Mouse (Mus musculus) liver, embryonic 16.5 days (tissue): ENCODE measurements around the gene Wnt1. TPM values are rescaled to one million over a fixed set of nuclear protein-coding genes. Genes with fewer than 3 reads are reported as not detected.
A peak's percentile ranks its signal among the peaks of the same experiment; 100 is the strongest.

Source experiments
- ATAC-seq: fragments of 200-750 bp; cut with Nextera tagmentation; 2 replicates; pipeline ENCODE4 v1.8.0; 2017; ENCODE audit warnings: low read depth, mild to moderate bottlenecking, moderate number of reproducible peaks, moderate library complexity
- H3K27ac ChIP-seq: fragments of 300-500 bp; sonication (generic); 2 replicates; pipeline ENCODE4 v1.5.1; 2014; ENCODE audit warnings: mild to moderate bottlenecking, low read length
- H3K27me3 ChIP-seq: fragments of 300-500 bp; sonication (generic); 2 replicates; pipeline ENCODE4 v1.6.1; 2014; ENCODE audit warnings: low read depth, low read length, mixed read lengths; ENCODE audit not compliant: control insufficient read depth, insufficient read depth
- H3K36me3 ChIP-seq: fragments of 300-500 bp; sonication (generic); 2 replicates; pipeline ENCODE4 v1.6.1; 2014; ENCODE audit warnings: mild to moderate bottlenecking; ENCODE audit not compliant: control insufficient read depth, insufficient read depth
- H3K4me1 ChIP-seq: fragments of 300-500 bp; sonication (generic); 2 replicates; pipeline ENCODE4 v1.6.1; 2014; ENCODE audit warnings: low read depth, low read length, mixed read lengths; ENCODE audit not compliant: control insufficient read depth
- H3K4me2 ChIP-seq: fragments of 300-500 bp; sonication (generic); 2 replicates; pipeline ENCODE4 v1.6.1; 2014; ENCODE audit warnings: low read depth, low read length, mixed read lengths
- H3K4me3 ChIP-seq: fragments of 300-500 bp; sonication (generic); 2 replicates; pipeline ENCODE4 v1.5.1; 2014; ENCODE audit warnings: low read depth, mild to moderate bottlenecking, low read length
- H3K9ac ChIP-seq: fragments of 300-500 bp; sonication (generic); 2 replicates; pipeline ENCODE4 v1.6.1; 2014; ENCODE audit warnings: low read depth, low read length
- H3K9me3 ChIP-seq: fragments of 300-500 bp; sonication (generic); replicated peaks from 2 replicates; pipeline ENCODE4 v1.6.1; 2016; ENCODE audit warnings: low read length; ENCODE audit not compliant: control insufficient read depth
- WGBS: fragments of 180-500 bp; shearing (Covaris S2); extraction: QIAGEN DNeasy Blood & Tissue Kit; methylation state at CpG from one replicate; pipeline ENCODE4 v1.1.7; 2014; ENCODE audit not compliant: insufficient replicate concordance; 5-methylcytosine and 5-hydroxymethylcytosine counted together
- polyA plus RNA-seq: library from polyadenylated mRNA; unstranded; fragments of >200 nt; fragmentation: Nextera tagmentation; extraction: Ambion mirVana; gene quantifications from 2 replicates; pipeline ENCODE4 v1.2.1, GENCODE M21; 2015

The Wnt1 gene
- polyA plus RNA-seq, 1 experiment from 2014 or later, result not detected

DNA sequence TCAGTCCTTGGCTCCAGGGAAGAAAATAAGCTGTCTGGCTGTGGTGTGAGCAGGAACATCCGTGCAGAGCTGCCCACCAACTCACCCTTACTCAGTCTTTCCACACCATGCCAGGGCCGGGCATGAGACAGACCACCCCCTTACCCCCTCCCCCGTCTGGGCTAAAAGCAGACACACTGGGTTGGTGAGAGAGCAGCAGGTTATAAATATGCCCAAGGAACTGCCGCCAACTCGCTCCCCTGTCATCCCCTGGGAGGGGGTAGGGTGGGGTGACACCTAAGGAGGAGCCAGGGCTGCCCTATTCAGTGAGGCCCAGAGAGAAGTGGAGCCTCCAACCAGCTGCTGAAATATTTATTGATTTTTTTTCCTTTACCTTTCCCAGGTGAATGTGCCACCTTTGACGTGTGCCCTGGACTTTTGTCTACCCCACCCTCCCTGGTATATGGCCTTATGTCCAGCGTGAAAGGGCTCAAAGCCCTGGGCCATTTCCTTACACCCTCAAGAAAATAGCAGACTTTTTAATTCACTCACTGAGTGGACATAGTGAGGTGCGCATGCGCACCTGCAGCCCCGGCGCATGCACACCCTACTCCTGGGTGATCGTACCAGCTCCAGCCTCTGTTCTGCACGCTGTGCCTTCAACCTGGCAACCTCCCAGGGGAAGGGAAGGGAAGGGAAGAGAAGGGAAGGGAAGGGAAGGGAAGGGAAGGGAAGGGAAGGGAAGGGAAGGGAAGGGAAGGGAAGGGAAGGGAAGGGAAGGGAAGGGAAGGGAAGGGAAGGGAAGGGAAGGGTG lies 7.3 kb downstream of the Wnt1 start:
- H3K4me2 ChIP-seq, result no peak overlapping the region

GRCm38 (mm10) chr15:98797835-98798492 lies 8.3 kb downstream of the Wnt1 start:
- peaks cover 99% of the 10 kb centered on the region for H3K27me3 ChIP-seq
- ATAC-seq, result no peak
- WGBS, result 9% methylated on average over 28 of the region's 28 CpGs

More for the DNA sequence above, 7.3 kb downstream of the Wnt1 start:
- Histone ChIP-seq H3K9ac (no peak overlapping the region), H3K36me3 (no peaks in the 10 kb centered on the region), H3K4me3 (no peak overlapping the region), H3K4me1 (no peaks in the 10 kb centered on the region; the same call in 1 of the 2 replicates), H3K27me3 (peaks cover 99% of the 10 kb centered on the region), H3K27ac (no peak overlapping the region), H3K9me3 (no peaks in the 10 kb centered on the region)
- ATAC-seq, result no peak
- WGBS, result 8% methylated on average over 13 of the region's 13 CpGs

DNA sequence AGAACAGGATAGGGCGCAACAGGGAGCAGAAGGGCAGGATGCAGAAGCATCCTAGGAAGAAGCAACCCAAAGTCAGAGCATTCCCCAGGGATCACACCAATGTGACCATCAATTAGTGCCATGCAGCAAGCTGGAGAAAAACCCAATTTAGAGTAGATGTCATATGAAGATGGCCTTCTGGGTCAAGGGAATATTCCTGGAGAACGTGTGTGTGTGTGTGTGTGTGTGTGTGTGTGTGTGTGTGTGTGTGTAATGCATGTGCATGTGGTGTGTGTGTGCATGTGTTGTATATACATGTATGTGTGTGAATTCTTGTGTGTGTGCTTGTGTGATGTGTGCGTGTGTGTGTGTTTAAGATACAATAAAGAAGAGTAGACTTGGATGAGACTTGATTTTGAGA lies 9.2 kb downstream of the Wnt1 start:
- no peaks in the 10 kb centered on the region for H3K36me3 ChIP-seq
- peaks cover 99% of the 10 kb centered on the region for H3K27me3 ChIP-seq
- WGBS, result 35% methylated on average over 3 of the region's 3 CpGs
- peaks cover 2% of the 10 kb centered on the region for H3K4me1 ChIP-seq
- H3K4me2 ChIP-seq, result no peak overlapping the region
- no peak overlapping the region for H3K27ac ChIP-seq
- no peak overlapping the region for H3K4me3 ChIP-seq
- no peaks in the 10 kb centered on the region for H3K9me3 ChIP-seq
- ATAC-seq, result no peak
- no peak overlapping the region for H3K9ac ChIP-seq

More at GRCm38 (mm10) chr15:98797835-98798492, 8.3 kb downstream of the Wnt1 start:
- Histone ChIP-seq H3K27ac (no peak overlapping the region), H3K4me2 (no peak overlapping the region), H3K4me1 (no peaks in the 10 kb centered on the region), H3K4me3 (no peak overlapping the region), H3K36me3 (no peaks in the 10 kb centered on the region), H3K9ac (no peak overlapping the region), H3K9me3 (no peaks in the 10 kb centered on the region)

- no peaks in the 10 kb centered on the region for H3K36me3 ChIP-seq
- H3K4me2 ChIP-seq, result no peak overlapping the region
- 10% methylated on average over 12 of the region's 12 CpGs for WGBS
- no peak; the same call in 1 of the 2 replicates for ATAC-seq
- peaks cover 3% of the 10 kb centered on the region for H3K4me1 ChIP-seq
- no peaks in the 10 kb centered on the region for H3K9me3 ChIP-seq
- no peak overlapping the region for H3K27ac ChIP-seq
- H3K27me3 ChIP-seq, result peaks cover 99% of the 10 kb centered on the region
- H3K9ac ChIP-seq, result no peak overlapping the region
- no peak overlapping the region for H3K4me3 ChIP-seq
Observed at GRCm38 (mm10) chr15:98799396-98799795, 9.7 kb downstream of the Wnt1 start.

- H3K4me1 ChIP-seq, result peaks cover 27% of the 10 kb centered on the region
- ATAC-seq, result no peak
- no peak overlapping the region for H3K9ac ChIP-seq
- H3K36me3 ChIP-seq, result no peaks in the 10 kb centered on the region
- 6% methylated on average over 8 of the region's 8 CpGs for WGBS
- no peak overlapping the region for H3K27ac ChIP-seq
- H3K4me3 ChIP-seq, result no peak overlapping the region
- H3K27me3 ChIP-seq, result peaks cover 100% of the 10 kb centered on the region
- no peak overlapping the region for H3K4me2 ChIP-seq
- no peaks in the 10 kb centered on the region for H3K9me3 ChIP-seq
Observed at GRCm38 (mm10) chr15:98802926-98803325, 13.3 kb downstream of the Wnt1 start.

GRCm38 (mm10) chr15:98804054-98804453 lies 14.4 kb downstream of the Wnt1 start:
- WGBS, result under 1% methylated on average over 32 of the region's 32 CpGs
- Histone ChIP-seq H3K9ac (no peak overlapping the region), H3K4me1 (peaks cover 28% of the 10 kb centered on the region), H3K9me3 (no peaks in the 10 kb centered on the region), H3K4me3 (no peak overlapping the region), H3K36me3 (no peaks in the 10 kb centered on the region), H3K27ac (no peak overlapping the region), H3K27me3 (peaks cover 100% of the 10 kb centered on the region), H3K4me2 (peak overlapping the region; percentile 36; the same call in 1 of the 2 replicates)
- no peak for ATAC-seq

DNA sequence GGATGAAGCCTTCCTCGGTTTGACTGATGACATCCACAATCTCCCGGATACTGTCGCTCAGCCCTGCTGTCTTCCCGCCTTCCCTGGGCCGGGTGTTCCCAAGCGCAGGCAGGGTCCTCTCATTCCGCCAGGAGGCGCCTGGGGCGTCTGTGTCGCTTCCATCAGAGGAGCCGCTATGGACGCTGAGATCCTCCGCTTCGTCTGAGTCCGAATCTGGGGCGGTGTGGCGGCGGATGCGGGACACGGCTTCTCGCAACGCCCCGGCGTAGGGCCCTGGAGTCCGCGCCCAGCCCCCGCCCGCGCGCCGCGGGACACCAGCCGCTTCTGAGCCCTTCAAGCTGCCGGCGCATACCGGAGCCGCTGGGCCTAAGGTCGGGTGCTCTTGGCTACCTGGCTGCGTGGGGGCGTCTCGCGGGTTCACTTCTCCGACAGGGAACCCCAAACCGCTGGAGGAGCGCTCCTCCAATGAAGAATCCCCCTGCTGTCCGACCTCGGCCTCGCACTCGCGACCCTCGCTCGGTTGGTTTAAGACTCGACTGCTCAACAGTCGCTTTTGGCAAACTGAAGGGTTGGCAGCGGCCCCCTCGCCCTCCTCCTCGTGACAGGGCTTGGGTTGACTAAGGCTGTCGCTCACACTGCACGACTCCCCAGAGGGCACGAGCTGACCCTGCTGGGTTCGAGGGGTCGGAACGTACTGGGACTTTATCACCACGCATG lies 15.8 kb downstream of the Wnt1 start:
- Histone ChIP-seq H3K9ac (no peak overlapping the region), H3K27ac (no peak overlapping the region), H3K27me3 (peaks cover 96% of the 10 kb centered on the region), H3K9me3 (no peaks in the 10 kb centered on the region), H3K4me3 (peak overlapping the region; percentile 48), H3K36me3 (no peaks in the 10 kb centered on the region), H3K4me2 (peak overlapping the region; percentile 62), H3K4me1 (peaks cover 28% of the 10 kb centered on the region)
- WGBS, result 1% methylated on average over 64 of the region's 64 CpGs
- ATAC-seq, result 0 out of 2 replicates have a peak, but pooled peaks have one; percentile 33

GRCm38 (mm10) chr15:98806071-98806808 lies 16.6 kb downstream of the Wnt1 start:
- H3K4me1 ChIP-seq, result peaks cover 28% of the 10 kb centered on the region
- peaks cover 88% of the 10 kb centered on the region for H3K27me3 ChIP-seq

More at GRCm38 (mm10) chr15:98806071-98806808, 16.6 kb downstream of the Wnt1 start:
- peaks cover 6% of the 10 kb centered on the region for H3K36me3 ChIP-seq
- peak overlapping the region; percentile 48 for H3K4me3 ChIP-seq
- peak overlapping the region; percentile 62 for H3K4me2 ChIP-seq
- H3K27ac ChIP-seq, result no peak overlapping the region
- no peak overlapping the region for H3K9ac ChIP-seq
- 9% methylated on average over 30 of the region's 30 CpGs for WGBS
- ATAC-seq, result no peak
- no peaks in the 10 kb centered on the region for H3K9me3 ChIP-seq
